Mouse (Mus musculus) erythroblast, adult 5-6 weeks (primary cell): ENCODE results near the gene Got1. TPM values are rescaled to one million over a fixed set of nuclear protein-coding genes. Genes with fewer than 3 reads are reported as not detected.

Source experiments
- ATAC-seq: replicated peaks from 2 replicates; pipeline ENCODE4 v1.8.0; 2016; ENCODE audit warnings: moderate number of reproducible peaks, mild to moderate bottlenecking, moderate TSS enrichment, inconsistent platforms; ENCODE audit not compliant: poor library complexity, low FRiP score, severe bottlenecking
- total RNA-seq, 2 experiments: library from RNA; stranded (forward) in 1 of 2; stranded (reverse) in 1 of 2; fragments of 150-400 nt in 1 of 2; fragments of 200-764, 138-1000 nt in 1 of 2; gene quantifications; 2 replicates each; pipeline versions ENCODE4 v1.2.3 to v1.2.4; 2015 to 2017; ENCODE audit warnings: low replicate concordance in 2 of 2

Got1 gene
- total RNA-seq, 2 experiments from 2014 or later: 6.5 to 7.2 TPM

DNA sequence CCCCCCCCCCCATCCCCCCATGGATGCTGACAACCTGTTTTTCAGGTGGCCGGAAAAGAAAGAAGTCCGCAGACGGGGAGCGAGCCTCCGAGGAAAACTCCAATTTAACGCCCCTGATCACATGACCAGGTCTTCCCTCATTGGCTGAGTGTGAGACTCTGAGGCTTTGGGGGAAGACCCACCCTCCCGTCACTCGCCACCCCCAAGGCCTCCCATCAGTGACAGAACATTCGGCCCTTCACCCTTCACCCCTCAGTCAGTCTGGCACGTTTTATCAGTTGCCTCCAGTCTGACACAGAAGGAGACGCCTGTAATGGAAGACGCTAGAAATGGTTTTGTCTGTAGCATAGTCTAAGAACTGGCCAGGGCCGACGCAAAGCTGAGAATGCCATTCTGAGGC, 29.5 kb downstream of the Got1 start:
- 0 out of 2 replicates have a peak, but pooled peaks have one; percentile 13 for ATAC-seq

DNA sequence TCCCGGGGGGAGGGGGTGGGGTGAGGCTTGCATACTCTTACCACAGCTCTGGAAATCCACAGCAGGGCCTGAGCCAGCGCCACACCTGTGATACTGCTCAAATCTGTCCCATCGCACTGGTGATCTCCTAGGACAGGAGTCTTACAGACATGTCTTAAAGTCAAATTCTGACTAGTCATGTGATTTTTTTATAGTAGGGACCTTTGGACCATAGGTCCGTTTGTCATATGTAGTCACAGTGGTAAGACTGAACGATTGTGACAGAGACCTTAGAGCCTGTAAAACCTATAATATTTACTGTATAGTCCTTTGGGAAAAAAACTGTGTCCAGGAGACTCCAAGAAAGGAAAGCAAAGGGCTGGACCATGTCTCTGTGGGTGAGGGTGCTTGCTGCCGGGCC, 30.5 kb downstream of the Got1 start:
- ATAC-seq: no peak

DNA sequence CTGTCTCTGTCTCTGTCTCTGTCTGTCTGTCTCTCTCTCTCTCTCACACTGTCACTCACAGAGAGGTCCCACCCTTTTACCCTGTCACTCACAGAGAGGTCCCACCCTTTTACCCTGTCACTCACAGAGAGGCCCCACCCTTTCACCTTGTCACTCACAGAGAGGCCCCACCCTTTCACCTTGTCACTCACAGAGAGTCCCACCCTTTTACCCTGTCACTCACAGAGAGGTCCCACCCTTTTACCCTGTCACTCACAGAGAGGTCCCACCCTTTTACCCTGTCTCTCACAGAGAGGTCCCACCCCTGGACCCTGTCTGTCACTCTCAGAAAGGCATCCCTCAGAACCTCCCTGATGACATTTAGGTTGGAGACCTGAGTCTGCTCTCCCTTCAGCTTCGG, 31.1 kb downstream of the Got1 start:
- ATAC-seq: 0 out of 2 replicates have a peak, but pooled peaks have one; percentile 32

DNA sequence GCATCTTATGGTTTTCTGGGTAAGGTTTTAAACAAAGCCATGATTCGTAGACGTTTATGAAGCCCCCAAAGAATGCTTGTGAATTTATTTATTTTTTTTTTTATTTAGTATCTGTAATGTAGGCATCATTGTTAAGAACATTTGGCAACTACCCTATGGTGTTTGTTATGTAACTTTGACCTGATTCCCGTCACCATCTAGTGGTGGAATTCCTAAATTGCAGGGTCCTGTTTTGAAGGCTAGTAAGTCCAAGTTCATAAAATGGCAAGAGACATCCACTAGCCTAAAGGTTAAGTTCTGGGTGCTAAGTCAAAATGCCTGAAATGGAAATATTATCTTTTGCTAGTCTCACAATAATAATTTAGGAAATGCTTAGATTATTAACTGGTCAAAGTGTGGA, 37.0 kb downstream of the Got1 start:
- ATAC-seq: no peak

DNA sequence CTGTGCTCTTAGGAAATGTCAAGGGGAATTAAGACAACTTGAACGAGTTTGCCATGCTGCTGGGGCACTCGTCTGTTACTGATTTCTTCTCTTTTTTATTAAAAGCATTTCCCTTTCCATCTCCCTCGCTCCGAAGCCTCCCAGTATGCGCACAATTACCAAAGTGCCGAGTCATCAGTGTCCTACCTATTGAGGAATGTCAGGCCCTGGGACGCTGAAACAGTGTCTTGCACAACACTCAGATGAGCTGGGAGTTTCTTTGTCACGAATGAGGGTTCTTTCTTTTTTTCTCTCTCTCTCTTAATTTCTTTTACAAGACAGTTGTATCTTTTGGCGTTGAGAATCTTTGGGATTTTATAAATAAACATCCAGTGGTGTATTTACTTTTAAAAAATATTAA, 43.9 kb downstream of the Got1 start:
- ATAC-seq: no peak

DNA sequence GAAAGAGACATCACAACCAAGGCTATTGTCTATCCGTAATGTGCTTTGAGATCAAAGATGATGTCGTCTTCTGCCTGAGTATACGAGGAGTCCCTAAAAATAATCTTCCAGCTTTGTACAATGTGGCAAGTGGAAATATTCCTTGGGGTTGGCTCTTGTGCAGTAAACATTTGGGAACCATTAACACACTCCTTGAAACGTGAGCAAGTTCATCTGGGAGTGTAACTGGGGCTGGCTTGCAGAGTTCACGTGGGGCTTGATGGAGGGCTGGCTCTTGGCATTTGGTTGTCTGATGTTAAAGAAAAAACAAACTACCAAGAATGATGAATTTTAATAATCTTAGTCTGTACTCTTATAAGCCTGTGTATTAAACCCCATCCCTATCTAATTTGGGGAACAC, 45.0 kb downstream of the Got1 start:
- no peak for ATAC-seq

DNA sequence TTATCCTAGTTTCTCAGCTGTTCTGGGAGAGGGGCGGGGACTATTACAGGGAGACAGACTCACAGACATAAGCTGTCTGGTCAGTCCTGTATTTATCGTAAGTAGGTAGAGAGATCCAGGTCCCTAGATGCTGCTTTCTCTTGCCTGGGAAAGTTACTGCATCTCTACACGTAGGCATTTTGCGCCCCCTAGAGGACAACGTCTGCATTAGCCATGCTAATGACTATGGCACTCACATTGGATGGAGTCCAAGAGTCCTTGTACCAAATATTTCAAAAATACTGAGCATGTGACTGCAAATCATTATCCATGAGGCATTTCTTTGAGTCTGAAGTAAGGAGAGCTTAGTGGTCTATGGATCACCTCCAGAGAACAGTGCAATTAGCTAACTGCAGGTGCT, 45.5 kb downstream of the Got1 start:
- ATAC-seq: no peak

DNA sequence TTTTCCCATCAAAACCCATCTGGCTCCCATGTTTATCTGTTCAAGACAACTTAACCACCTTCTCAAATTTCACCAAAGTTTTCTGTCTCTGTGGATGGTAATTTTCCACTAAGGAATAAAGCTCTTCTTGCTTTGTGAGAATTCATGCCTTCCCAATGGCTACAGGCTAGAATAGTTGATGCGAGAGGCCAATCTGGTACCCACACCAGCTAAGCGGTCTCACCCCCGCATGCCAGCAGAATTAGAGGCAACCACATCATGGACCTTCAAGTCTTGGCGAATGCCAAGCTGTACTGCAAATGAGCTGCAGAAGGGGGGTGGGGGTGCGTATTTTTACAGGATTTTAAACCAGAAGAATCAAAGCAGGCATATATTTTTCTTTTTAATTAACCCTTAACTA, 47.0 kb downstream of the Got1 start:
- no peak for ATAC-seq

DNA sequence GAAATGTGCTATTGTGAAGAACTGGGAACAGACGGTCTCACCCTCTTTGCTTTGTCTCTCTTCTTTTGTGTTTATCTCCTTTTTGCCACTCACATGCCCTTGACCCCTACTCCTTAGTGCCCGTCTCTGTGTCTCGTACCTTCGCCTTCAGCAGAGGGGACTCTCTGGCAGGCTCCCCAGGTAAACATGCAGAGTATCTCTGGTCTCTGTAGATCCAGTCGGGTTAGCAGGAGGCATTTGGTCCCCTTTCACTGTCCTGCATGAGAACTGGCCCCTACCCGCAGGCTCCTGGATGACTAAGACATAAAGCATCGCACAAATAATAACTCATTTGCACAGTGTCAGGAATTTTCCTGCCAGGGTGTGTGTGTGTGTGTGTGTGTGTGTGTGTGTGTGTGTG, 48.3 kb downstream of the Got1 start:
- ATAC-seq: no peak

DNA sequence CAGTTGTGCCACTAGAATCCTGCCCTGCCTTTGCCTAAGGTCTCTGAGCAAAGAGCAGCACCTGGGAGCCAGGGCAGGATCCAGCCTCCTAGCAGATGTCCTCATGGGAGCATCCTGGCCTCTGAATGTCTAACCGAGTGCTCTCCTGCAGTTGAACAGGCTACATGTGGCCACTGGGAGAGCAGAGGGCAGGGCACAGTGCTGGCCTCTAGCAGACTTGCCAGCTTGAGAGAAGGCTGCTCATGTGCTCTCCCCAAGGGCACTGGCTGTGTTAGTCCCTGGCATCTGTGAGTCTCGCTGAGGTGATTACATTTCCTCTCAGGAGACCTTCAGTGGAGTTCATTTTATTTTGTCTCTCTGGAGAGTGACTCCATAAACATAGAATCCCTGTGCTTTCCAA, 48.8 kb downstream of the Got1 start:
- ATAC-seq: peak; percentile 62; the same call in 1 of the 2 replicates

DNA sequence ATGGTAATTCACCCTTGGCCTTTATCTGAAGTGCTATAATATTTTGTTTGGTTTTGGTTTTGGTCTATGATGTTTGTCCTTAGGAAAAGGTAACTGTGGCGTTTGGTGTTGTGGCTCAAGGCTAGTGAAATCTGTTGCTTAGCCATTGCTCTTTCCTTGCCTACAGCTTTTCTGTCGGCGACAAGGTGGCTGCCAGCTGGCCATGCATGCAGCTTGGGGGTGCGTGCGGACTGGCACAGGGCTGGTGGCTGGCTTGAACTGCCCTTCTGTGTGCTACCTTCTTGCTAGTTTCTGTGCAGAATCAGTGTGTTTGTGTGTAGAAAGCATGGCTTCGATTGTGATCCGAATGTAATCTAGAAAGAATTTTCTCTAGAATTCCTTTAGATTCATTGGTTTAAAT, 51.6 kb downstream of the Got1 start:
- no peak for ATAC-seq

DNA sequence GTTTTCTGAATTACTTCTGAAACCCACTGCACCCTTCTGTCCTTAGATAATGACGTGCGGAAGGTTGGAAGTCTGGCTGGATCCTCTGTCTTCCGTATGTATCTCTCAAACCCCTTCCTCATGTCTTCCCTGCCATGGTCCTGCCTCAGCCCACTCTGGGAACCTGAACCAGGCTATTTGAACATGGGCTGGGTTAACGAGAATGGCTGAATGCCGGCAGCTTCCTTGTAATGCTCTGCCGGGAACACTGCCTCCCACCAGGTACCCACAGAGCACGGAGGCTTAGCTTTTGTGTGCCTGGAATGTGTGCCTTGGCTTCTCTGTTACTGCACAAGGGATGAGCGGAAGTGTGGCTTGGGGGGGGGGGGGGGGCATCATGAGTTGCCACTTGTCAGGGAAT, 52.1 kb downstream of the Got1 start:
- ATAC-seq: no peak

DNA sequence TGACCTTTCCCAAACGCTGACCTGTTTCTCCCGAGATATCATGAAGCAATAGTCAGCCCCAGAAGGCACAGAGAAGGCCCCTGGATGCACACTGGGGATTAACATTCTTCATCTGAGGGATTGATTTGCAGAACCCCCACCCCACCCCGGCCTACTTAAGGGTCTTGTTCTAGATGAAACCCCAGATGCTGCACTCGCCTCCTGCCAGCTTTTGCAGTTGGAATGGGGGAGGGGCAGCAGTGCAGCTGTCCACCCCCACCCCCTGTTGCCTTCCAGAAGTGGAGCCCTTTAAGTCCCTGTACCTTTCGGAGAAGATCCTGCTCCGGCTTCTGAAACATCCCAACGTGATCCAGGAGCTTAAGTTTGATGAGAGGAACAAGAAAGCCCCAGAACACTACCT, 55.1 kb downstream of the Got1 start:
- no peak for ATAC-seq

DNA sequence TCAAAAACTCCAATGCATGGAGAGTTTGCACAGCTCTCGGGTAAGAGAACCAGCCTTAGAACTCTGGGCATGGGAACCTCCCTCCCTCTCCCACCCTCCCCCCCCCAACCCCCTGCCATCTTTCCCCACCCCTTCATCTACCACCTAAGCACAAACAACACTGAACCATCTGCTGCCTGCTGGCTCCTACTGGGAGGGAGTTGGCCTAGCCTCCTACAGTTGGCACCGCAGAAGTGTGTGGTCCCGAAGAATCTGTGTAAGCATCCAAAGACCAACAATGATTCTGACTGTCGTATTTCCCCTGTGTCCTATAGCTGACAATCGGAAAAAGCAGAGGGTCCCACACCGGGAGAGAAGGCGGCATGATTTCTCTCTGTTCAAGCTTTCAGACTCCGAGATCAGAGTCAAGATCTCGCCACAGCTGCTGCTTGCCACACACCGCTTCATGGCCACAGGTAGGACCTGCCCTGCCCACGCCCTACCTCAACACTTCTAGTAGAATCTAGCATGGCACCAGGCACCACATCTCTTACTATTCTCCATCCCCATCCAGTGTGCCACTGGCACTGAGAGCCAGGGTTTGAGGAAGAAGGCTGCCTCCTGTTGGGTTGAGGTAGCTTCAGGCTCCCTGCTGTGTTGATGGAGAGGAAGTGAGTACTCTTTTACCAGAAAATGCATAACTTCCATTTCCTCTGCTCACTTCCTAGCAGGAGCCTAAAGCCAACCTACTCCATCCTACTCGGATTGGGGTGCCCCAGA, 56.3 kb downstream of the Got1 start:
- no peak for ATAC-seq

DNA sequence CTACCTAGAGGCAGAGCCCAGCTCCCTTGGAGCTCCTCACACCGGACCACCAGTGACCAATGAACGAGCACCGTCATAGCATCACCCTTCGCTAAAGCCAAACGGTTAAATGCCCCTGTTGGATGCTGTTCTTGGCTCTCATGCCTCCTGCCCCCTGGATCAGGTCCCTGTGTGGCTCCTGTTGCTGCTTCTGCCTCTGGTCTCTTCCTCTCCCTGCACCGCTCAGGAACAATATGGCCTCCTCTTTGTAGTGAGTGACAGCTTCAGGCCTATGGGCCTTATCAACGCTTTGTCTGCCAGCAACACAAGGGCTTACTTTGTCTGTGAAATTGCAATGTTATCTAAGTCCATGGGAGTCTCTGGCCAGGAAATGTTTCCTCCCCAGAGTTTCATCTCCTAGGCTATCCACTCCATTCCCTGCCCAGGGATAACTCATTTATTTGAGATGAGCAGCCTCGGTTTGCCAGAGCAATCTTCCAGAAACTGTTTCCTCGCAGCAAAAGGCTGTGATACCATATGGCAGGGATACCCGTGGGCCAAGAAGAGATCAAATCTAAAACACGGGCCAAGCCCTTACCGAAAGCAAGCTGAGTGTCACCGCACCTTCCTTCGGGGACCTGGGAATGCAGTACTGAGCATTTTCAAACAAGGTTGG, 58.7 kb downstream of the Got1 start:
- no peak for ATAC-seq

DNA sequence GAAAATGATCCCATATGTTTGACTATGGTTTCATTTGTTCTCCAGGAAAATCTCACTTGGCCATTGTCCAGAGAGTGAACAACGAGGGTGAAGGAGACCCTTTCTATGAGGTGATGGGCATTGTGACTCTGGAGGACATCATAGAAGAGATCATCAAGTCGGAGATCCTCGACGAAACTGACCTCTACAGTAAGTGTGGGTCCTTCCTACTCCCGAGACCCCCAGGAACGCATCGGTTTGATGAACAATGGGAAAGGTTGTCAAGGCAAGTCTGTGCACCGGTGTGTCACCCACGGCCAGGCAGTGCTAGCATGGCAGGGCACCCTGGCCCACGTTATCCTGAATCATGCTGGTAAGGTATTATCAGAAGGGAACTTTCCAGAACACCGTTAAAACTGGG, 59.3 kb downstream of the Got1 start:
- ATAC-seq: no peak

DNA sequence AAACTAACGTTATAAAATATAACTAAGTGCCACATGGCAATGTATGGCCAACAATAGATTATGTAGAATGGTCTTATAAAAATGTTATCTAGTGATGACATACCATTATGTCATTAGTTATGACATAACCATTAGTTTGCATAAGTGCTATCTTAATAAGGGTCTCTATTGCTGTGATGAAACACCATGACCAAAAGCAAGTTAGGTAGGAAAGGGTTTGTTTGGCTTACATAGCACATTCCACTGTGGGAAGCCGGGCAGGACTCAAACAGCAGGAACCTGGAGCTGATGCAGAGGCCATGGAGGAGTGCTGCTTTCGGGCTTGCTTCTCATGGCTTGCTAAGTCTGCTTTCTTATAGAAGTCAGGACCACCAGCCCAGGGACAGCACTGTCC, 60.1 kb downstream of the Got1 start:
- ATAC-seq: no peak

DNA sequence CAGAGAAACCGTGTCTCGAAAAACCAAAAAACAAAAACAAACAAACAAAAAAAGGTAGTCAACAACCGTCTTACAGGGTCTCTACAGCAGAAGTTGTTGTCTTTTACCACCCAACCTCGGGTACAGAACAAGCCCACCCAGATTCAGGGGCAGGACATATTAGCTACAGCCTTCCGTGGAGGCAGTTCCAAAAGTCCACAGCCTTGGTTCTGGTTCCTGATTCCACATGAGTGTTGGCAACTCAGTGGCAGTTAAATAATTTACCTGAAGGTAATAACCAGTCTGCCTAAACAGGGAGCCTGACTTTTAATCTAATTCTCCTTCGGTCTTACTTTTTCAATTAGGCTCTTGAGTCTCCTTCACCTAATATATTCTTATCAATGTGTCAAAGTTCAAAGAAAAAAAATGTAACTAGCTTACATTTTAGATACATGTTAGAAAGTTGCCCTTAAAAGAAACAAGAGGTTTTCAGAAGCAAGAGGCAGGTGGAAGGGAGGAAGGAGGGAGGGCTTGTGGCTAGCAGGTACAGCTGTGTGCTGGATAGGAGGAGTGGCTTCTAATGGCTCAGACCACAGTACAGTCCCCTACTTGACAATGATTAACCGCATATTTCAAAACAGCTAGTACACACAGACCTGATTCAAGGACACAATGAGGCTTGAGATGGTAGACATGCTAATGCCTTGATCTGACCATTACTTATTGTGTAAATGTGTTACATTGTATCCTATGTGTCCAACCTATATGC, 60.7 kb downstream of the Got1 start:
- ATAC-seq: no peak

DNA sequence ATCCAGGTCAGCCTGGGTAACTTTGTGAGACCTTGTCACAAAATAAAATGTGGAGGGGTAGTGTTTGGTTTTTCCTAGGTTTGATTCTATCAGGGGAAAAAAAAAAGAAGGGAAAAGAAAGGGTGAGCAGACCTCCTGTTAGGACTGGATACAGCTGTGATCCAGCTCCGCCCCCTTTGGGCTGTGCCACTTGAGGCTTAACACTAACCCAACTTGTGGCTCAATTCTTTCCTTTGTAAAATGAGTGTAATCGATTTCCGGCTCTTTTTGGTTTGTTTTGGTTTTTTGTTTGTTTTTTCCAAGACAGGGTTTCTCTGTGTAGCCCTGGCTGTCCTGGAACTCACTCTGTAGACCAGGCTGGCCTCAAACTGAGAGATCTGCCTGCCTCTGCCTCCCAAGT, 62.3 kb downstream of the Got1 start:
- no peak for ATAC-seq

DNA sequence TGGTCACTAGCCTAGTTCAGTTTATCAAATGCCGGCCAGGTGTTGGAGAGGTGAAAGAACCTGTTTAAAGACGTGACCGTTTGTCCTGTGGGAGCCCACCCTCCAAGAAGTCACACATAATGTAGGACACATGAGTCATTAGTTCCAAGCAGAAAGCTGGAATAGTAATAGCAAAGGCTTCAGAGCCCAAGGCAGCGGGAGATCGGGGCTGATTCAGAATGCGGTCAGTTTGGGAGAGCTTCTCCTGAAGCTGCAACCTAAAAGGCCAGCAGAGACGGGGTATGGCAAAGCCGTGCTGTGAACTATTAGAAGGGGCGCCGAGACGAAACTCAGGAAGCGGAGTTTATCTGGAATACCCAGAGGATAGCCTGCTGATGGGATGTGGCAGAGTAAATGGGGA, 63.9 kb downstream of the Got1 start:
- no peak for ATAC-seq

DNA sequence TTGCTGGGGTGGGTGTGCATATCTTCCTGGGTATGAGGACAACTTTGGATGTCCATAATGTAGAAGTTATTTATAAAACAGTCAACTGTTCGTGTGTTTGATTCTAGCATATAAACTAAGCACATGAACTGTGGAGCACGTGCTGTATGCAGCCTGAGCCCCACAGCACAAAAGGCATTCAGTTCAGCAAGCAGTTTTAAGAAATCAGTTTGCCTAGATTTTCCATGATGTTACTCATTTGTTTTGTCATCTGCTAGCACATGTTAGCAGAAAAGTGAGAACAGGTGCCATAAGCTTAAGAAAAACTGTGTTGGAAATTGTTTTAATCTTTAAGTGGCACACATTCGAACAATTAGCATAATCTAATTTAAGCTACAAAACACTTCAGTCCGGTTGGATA, 64.5 kb downstream of the Got1 start:
- ATAC-seq: no peak
